Mouse (Mus musculus): Measurements from ENCODE around the gene Rab3ip.

Rab3ip gene

GRCm38 (mm10) chr10:116871329-116872015, 79.1 kb downstream of the Rab3ip start:
- DNase-seq (ENCODE audit: low read depth, low spot score): no peak

GRCm38 (mm10) chr10:116870819-116871218, 79.8 kb downstream of the Rab3ip start:
- no peak for DNase-seq (ENCODE audit: low read depth, low spot score)
